Mouse (Mus musculus): Measurements from ENCODE around the gene Trim6. TPM values are rescaled to one million over a fixed set of nuclear protein-coding genes. Genes with fewer than 3 reads are reported as not detected.

The Trim6 gene
- 0.67 and 1.4 TPM in 2 replicates for polyA plus RNA-seq (2011; ENCODE audit: insufficient read length, low read depth, missing spikeins)

- H3K27ac ChIP-seq (ENCODE audit: insufficient read depth, low read length) = peak within 1 kb of the TSS; percentile 14; the same call in 1 of the 2 replicates
- peak within 1 kb of the TSS; percentile 42 for H3K4me3 ChIP-seq (ENCODE audit: insufficient read depth, low read length)
- TF ChIP-seq POLR2A (IDR thresholded peaks at IDR 0.05; ENCODE audit: low read depth, low read length) (peak; percentile 19; the same call in 1 of the 2 replicates), CTCF (IDR thresholded peaks at IDR 0.05; ENCODE audit: borderline replicate concordance, insufficient read depth, low read length) (no peak)
- H3K4me1 ChIP-seq (ENCODE audit: control insufficient read depth, insufficient read depth, low read length) = no peaks in the 10 kb centered on the region
Measured at GRCm38 (mm10) chr7:104218701-104219569, at the start of gene Trim6. Trim6 (plus strand) TSS chr7:104218793.

- TF ChIP-seq CTCF (IDR thresholded peaks at IDR 0.05; ENCODE audit: borderline replicate concordance, insufficient read depth, low read length) = no peak
- TF ChIP-seq POLR2A (IDR thresholded peaks at IDR 0.05; ENCODE audit: low read depth, low read length) = no peak
Measured at GRCm38 (mm10) chr7:104169634-104170204, 48.9 kb upstream of the Trim6 start.

GRCm38 (mm10) chr7:104175085-104175484 is 43.5 kb upstream of the Trim6 start:
- Histone ChIP-seq H3K27ac (ENCODE audit: insufficient read depth, low read length) (no peak overlapping the region), H3K4me1 (ENCODE audit: control insufficient read depth, insufficient read depth, low read length) (no peaks in the 10 kb centered on the region), H3K4me3 (ENCODE audit: insufficient read depth, low read length) (no peak overlapping the region)
- TF ChIP-seq CTCF (IDR thresholded peaks at IDR 0.05; ENCODE audit: borderline replicate concordance, insufficient read depth, low read length) (no peak), POLR2A (IDR thresholded peaks at IDR 0.05; ENCODE audit: low read depth, low read length) (no peak)

More at GRCm38 (mm10) chr7:104169634-104170204, 48.9 kb upstream of the Trim6 start:
- Histone ChIP-seq H3K4me3 (ENCODE audit: insufficient read depth, low read length) (no peak overlapping the region), H3K27ac (ENCODE audit: insufficient read depth, low read length) (no peak overlapping the region), H3K4me1 (ENCODE audit: control insufficient read depth, insufficient read depth, low read length) (no peaks in the 10 kb centered on the region)

GRCm38 (mm10) chr7:104178422-104179054 is 40.1 kb upstream of the Trim6 start:
- TF ChIP-seq CTCF (IDR thresholded peaks at IDR 0.05; ENCODE audit: borderline replicate concordance, insufficient read depth, low read length) = no peak
- no peak for TF ChIP-seq POLR2A (IDR thresholded peaks at IDR 0.05; ENCODE audit: low read depth, low read length)
- no peak overlapping the region for H3K4me3 ChIP-seq (ENCODE audit: insufficient read depth, low read length)
- no peak overlapping the region for H3K27ac ChIP-seq (ENCODE audit: insufficient read depth, low read length)
- no peaks in the 10 kb centered on the region for H3K4me1 ChIP-seq (ENCODE audit: control insufficient read depth, insufficient read depth, low read length)

- TF ChIP-seq POLR2A (IDR thresholded peaks at IDR 0.05; ENCODE audit: low read depth, low read length) = no peak
- no peak for TF ChIP-seq CTCF (IDR thresholded peaks at IDR 0.05; ENCODE audit: borderline replicate concordance, insufficient read depth, low read length)
- no peaks in the 10 kb centered on the region for H3K4me1 ChIP-seq (ENCODE audit: control insufficient read depth, insufficient read depth, low read length)
- no peak overlapping the region for H3K4me3 ChIP-seq (ENCODE audit: insufficient read depth, low read length)
- H3K27ac ChIP-seq (ENCODE audit: insufficient read depth, low read length) = no peak overlapping the region
Measured at GRCm38 (mm10) chr7:104179074-104179473, 39.5 kb upstream of the Trim6 start.

DNA sequence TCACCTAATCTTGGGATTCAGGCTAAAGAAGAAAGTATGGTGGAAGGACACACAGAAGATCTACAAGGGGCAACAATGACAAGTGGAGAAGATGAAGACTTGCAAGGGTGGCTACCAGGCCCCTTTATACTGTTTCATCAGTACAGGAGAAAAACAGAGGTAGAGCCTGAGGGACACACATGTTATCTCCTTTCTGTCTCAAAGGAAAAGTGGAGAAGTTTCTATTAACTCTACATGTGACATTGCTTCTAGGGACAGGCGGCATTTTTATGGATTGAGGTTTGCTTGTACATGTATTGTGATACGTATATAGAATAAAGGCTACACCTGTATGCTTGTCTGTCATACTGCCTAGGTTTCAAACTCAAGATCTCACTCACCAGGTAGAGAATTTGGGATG is 35.3 kb upstream of the Trim6 start, which contains the start of gene Olfr648:
Olfr648 (minus strand) TSS at position 101 of the 400 bp plus-strand sequence.
- Histone ChIP-seq H3K4me1 (ENCODE audit: control insufficient read depth, insufficient read depth, low read length) (no peaks in the 10 kb centered on the region), H3K4me3 (ENCODE audit: insufficient read depth, low read length) (no peak within 1 kb of the TSS), H3K27ac (ENCODE audit: insufficient read depth, low read length) (no peak within 1 kb of the TSS)
- no peak for TF ChIP-seq CTCF (IDR thresholded peaks at IDR 0.05; ENCODE audit: borderline replicate concordance, insufficient read depth, low read length)

DNA sequence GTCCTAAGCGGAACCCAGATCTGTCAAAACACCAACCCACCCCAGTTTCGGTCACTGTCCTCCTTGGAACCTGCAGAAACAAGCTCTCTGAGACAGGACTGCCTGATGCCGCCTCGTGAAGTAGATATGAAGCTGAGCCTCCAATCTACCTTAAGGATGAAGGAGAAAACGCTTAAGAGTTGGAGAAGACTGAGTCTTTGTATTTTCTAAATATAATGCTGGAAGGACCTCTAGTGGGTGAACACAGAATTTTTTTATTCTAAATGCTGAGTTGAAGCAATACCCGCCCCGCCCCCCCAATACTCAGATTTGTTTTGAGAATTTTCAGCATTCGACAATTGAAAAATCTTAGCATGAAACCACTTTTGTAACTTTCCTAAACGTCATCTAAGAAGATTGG is 27.3 kb upstream of the Trim6 start:
- Histone ChIP-seq H3K4me1 (ENCODE audit: control insufficient read depth, insufficient read depth, low read length) (no peaks in the 10 kb centered on the region), H3K4me3 (ENCODE audit: insufficient read depth, low read length) (no peak overlapping the region), H3K27ac (ENCODE audit: insufficient read depth, low read length) (no peak overlapping the region)
- TF ChIP-seq CTCF (IDR thresholded peaks at IDR 0.05; ENCODE audit: borderline replicate concordance, insufficient read depth, low read length) = no peak
- no peak for TF ChIP-seq POLR2A (IDR thresholded peaks at IDR 0.05; ENCODE audit: low read depth, low read length)

GRCm38 (mm10) chr7:104195885-104196284 is 22.7 kb upstream of the Trim6 start, which contains the start of gene Olfr649:
Olfr649 (minus strand) TSS chr7:104195985.
- no peak for TF ChIP-seq POLR2A (IDR thresholded peaks at IDR 0.05; ENCODE audit: low read depth, low read length)
- Histone ChIP-seq H3K4me1 (ENCODE audit: control insufficient read depth, insufficient read depth, low read length) (no peaks in the 10 kb centered on the region), H3K4me3 (ENCODE audit: insufficient read depth, low read length) (no peak within 1 kb of the TSS), H3K27ac (ENCODE audit: insufficient read depth, low read length) (no peak within 1 kb of the TSS)

- TF ChIP-seq CTCF (IDR thresholded peaks at IDR 0.05; ENCODE audit: borderline replicate concordance, insufficient read depth, low read length) (peak; percentile 97), POLR2A (IDR thresholded peaks at IDR 0.05; ENCODE audit: low read depth, low read length) (no peak)
- no peak overlapping the region for H3K4me3 ChIP-seq (ENCODE audit: insufficient read depth, low read length)
- no peak overlapping the region for H3K27ac ChIP-seq (ENCODE audit: insufficient read depth, low read length)
Measured at GRCm38 (mm10) chr7:104199822-104200221, 18.8 kb upstream of the Trim6 start.

More at GRCm38 (mm10) chr7:104199822-104200221, 18.8 kb upstream of the Trim6 start:
- H3K4me1 ChIP-seq (ENCODE audit: control insufficient read depth, insufficient read depth, low read length) = no peaks in the 10 kb centered on the region
